Mouse (Mus musculus) urinary bladder, postnatal 10 days (tissue): ENCODE results near the gene Ccdc172.

Source experiments
- DNase-seq: peaks from one replicate; pipeline ENCODE4 v3.0.0; 2022; ENCODE audit warnings: low spot score

The Ccdc172 gene

GRCm38 (mm10) chr19:58511818-58512217 is at the start of gene Ccdc172:
Gene Ccdc172, plus strand, starts transcription at chr19:58511993.
- no peak for DNase-seq

- no peak for DNase-seq
Measured at GRCm38 (mm10) chr19:58463755-58464154, 48.0 kb upstream of the Ccdc172 start.

DNA sequence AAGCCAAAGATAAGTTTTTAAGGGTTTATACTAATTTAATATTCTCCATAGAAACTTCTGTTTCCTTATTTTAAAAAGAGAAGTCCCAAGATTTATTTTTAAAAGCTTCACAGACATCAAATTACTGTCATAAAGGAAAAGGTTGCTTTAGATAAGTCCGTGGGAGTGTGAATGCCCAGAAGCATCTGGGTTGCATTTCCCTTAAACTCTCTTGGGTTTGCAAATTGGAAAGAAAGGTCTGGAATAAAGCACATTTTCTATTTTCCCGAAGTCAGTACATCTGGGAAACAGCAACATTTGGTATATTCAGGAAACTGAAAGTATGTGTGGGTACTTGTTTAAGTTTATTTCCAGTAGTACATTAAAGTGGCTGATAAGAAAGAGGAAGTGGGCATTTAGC is 43.5 kb upstream of the Ccdc172 start:
- DNase-seq: no peak

DNA sequence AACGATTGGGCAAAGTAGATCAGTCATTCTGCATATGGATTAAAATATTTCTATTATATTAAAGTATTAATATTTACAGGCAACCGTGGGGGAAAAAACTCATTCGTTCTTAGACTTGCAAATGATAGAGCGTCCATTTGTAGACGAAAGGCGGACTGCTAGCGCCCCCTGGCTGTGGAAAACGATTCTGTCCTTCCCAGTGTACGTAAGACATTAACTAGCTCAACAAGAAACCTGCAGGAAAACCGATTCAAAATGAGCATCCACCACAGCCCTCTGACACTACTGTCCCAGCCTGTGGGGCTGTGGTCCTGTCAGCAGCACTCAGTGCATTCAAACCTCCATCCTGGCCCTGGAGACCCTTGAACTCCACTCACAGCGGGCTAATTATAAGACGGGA is 42.4 kb upstream of the Ccdc172 start:
- peak; percentile 60 for DNase-seq

DNA sequence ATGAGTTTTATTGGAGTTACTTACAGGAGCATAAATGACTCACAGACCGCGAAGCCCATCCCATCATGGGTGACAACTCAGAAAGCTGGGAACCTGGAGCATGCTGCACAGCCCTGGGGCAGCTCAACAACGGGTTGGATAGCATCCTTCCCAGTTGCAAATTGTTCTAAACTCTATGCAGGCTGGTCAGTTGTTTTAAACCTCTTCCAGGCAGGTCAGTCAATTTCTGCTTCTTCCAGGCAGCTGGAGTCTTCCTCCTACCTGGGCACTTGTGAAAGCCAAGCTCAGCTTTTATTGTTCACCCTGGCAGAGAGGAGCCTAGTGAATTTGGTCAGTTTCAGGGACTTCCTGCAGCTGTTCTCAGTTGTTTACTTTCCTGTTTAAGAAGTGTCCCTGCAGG is 37.5 kb upstream of the Ccdc172 start:
- DNase-seq: no peak

- no peak for DNase-seq
Measured at GRCm38 (mm10) chr19:58482373-58482977, 29.3 kb upstream of the Ccdc172 start.

- DNase-seq: no peak
Measured at GRCm38 (mm10) chr19:58486686-58487085, 25.1 kb upstream of the Ccdc172 start.

GRCm38 (mm10) chr19:58497106-58497505 is 14.7 kb upstream of the Ccdc172 start:
- DNase-seq: no peak

GRCm38 (mm10) chr19:58499420-58499966 is 12.3 kb upstream of the Ccdc172 start:
- DNase-seq: no peak

DNA sequence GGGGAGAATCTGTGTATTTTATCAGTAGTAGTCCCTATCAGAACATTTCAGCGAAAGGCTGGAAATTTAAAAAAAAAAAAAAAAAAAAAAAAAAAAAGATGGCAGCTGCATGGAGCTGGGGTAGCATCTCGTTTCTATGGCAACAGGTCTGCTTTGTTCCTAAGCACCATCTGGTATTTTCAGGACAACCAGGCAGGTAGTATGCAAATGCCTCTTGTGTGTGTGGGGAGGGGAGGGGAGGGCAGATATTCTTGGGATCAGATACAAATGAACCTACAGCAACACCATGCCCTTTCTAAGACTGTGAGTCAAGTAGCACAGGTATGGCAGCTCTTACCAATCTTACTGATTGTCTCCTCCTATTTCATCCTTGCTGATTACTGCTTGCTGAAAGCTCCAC is 11.7 kb upstream of the Ccdc172 start:
- DNase-seq: no peak

- DNase-seq: no peak
Measured at GRCm38 (mm10) chr19:58521696-58522095, 9.9 kb downstream of the Ccdc172 start.

DNA sequence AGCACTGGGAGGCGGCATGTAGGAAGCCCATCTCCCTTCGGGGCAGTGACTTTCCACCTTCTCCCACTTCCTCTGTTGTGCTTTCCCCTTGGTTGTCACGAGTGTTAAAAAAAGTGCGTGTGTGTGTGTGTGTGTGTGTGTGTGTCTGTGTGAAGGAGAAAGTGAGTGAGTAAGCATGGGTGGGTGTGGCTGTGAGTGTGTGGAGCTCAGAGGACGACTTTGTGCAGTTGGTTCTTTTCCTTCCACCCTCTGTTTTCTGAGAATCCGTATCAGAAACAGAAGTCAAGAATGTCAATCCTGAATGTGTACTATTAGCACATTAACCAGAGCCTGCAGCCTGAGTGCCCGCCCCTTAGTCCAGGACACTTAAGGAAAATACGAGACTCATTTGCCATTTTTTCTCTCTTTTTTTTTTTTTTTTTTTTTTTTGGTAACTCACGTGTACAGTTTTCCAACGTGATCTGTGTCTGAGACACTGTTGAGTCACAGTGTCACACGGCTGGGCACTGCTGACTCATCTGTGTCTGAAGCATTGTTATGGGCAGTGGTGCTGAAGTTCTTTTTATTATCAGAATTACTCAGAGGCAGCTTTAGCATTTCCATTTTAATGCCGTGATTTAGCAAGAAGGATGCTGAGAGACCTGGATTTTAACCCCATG is 12.1 kb downstream of the Ccdc172 start:
- no peak for DNase-seq

DNA sequence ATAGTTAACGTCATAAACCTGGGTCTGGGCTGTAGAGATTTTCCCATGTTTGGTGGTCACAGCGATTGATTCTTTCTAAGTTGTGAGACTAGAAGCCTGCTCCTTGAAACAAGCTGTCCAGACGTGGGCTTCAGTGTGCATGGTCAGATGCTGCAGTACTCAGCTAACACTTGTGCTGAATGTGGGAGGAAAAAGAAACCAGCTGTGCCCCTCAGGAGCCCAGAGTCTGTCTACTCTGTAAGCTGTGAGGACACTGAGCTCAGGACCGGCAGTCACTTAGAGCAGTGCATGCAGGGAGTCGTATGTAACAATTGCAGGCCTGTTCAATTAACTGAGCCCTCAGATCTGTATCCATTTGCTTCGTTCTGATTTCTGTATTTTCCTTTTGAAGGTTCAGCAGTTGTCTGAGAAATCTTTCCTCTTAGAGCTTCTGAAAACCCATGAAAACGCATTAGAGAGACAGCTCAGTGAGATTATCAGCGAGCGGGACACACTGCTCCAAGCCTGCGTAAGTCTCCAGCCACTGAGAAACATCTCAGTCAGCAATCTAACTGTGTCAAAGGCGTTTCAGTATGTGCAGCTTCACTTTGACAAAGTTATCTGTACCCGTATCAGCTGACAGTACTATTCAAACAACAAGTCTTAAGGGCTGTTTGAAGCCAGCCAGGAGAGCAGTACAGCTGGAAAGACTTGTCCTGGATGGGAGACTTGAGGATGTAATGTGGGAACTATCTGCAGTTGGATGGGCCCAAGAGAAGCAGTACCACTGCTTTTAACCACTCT is 13.9 kb downstream of the Ccdc172 start:
- DNase-seq: no peak

DNA sequence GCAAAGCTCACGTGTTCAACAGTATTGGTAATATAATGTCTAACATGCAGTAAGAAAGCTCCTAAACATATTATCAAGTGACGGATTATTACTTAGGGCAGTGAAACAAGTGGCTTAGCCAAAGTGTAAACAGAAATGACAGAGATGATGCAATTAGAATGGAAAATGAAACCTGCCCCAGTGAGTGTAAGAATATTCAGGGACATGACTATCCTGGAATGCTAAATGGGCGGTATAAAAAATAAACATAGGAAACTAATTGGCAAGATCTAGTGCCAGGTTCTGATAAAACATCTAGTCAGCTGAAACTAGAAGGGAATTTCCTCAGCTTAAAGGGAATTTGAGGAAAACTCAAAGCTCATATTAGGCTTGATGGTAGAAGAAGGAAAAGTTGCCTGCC is 21.3 kb downstream of the Ccdc172 start:
- DNase-seq: no peak

GRCm38 (mm10) chr19:58536691-58537090 is 24.9 kb downstream of the Ccdc172 start:
- DNase-seq: no peak

DNA sequence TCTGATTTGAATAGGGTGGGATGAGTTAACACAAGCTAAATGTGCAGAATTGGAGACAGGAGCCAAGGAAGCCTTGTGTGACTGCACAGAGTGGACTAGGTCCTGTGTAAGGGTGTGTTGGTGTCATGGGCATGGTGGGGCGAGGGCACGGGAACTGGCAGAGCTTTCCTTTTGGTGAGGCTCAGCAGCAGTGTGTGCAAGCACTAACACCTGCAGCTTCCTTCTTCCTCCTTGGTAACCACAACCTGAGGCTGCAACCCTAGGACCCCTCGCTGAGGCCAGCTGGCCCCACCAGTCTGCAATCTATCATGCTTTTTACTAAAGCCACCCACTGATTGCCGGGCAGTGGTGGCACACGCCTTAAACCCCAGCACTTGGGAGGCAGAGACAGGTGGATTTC is 28.6 kb downstream of the Ccdc172 start:
- no peak for DNase-seq

GRCm38 (mm10) chr19:58548367-58548766 is 36.6 kb downstream of the Ccdc172 start:
- no peak for DNase-seq

DNA sequence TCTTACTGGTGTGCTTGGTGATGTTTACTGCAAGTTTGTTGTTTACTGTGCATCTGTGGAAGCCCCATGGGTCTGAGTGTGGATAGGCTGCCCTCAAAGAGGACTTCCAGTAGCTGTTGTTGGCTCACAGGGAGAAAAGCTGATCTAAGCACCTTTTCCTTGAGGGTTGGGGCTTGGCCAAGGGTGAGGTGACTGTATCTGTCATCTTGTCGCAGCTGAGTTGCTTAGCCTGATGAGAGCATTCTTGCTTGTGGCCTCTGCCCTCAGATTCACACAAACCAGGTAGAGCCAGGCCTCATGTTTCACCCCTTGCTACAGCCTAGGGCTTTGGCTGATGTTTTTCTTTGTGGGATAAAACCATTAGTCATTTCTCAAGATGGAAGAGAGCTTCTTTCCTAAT is 38.7 kb downstream of the Ccdc172 start:
- no peak for DNase-seq

- DNase-seq: no peak
Measured at GRCm38 (mm10) chr19:58550916-58551315, 39.1 kb downstream of the Ccdc172 start.

DNA sequence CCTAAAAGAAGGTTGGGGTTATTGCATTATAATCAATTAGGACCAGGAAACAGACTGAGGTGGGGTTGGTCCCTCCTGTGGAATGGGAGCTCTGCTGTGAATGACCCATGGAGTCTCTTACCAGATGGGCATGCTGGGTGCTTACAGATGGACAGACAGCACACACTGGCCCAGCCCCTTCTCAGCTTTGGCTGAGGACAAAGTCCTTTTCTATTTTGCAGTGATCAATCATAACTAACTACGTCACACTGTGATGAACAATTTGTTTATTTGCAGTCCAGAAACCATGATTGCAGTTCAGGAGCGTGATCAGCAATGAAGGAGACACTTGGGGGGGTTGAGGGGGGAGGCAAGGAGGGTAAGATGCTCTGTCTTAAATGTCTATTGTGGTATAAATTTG is 43.2 kb downstream of the Ccdc172 start:
- no peak for DNase-seq

GRCm38 (mm10) chr19:58558352-58558751 is 46.6 kb downstream of the Ccdc172 start:
- no peak for DNase-seq

DNA sequence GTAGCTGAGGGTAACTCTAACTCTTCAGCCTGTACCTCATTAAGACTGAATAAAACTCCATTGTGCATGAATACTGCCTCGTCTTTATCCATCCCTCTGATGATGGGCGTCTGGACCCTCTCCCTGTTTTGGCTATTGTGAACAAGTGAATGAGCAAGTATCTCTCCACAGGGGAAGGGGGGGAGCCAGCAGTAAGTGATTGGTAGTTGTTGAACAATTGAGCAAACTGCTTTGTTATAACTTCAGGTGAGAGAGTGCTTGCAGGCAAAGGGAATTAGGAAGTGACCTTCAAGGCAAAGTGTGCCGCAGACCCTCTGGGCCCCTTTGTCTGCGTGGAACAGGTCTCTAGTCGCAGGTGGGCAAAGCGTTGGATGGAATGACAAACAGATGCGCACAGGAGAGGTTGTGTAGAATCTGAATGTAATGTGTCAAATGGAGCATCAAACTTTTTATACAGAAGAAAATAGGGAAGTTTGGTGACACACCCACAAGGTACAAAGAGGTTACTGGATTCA is 50.6 kb downstream of the Ccdc172 start:
- no peak for DNase-seq

DNA sequence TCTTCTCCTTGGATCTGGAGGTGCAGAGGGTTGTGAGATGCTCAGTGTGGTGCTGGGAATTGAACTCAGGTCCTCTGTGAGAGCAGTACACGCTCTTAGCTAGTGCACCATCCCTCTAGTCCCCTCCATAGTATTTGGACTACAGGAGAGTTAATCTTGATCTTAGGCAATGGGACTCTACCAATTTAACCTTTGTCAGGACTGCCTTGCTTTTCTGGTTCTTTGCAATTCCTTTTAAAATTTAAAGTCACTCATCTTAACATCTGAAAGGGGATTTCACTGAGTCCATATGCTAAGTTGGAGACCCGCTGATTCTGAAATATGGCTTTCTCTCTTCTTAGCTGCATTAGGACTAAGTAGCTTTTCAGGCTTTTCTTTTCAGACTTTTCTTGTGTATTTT is 59.8 kb downstream of the Ccdc172 start:
- DNase-seq: no peak
